ENCODE assay signal across 15 mouse cellular contexts in genomic region chr12:75789451-75789850, GRCm38 (mm10). TPM values are rescaled to one million over a fixed set of nuclear protein-coding genes. Genes with fewer than 3 reads are reported as not detected.
DNase-seq lines count a peak whose midpoint lies in the region; ATAC-seq and TF ChIP-seq lines count a peak whose summit lies in the region.
"Had no signal": no experiment of that assay in that cellular context is flagged by ENCODE, and none has a peak within 500 bp of the region (broad histone marks: within the 10 kb centered on the region; RNA-seq: fewer than 3 reads in every experiment).

No protein-coding gene starts in this region.

- peaks cover 4% of the 10 kb centered on the region; the same call in 1 of the 2 replicates for H3K4me1 ChIP-seq in cerebellum, adult 2 months (ENCODE audit: control insufficient read depth, insufficient read depth, low read length)
- no peaks in the 10 kb centered on the region for H3K4me1 ChIP-seq in kidney, adult 2 months (ENCODE audit: control insufficient read depth, insufficient read depth, low read length)
- no peaks in the 10 kb centered on the region for H3K4me1 ChIP-seq in neural tube, embryonic 15.5 days
- H3K4me1 ChIP-seq: hindbrain, embryonic 12.5 days; neural tube, embryonic 13.5 days had no signal

- no peaks in the 10 kb centered on the region for H3K27me3 ChIP-seq in cerebellum, adult 2 months (ENCODE audit: control insufficient read depth, insufficient read depth, low read length)
- no peaks in the 10 kb centered on the region for H3K27me3 ChIP-seq in kidney, adult 2 months (replicated peaks; ENCODE audit: control insufficient read depth, insufficient read depth, low read length)
- H3K27me3 ChIP-seq in neural tube, embryonic 15.5 days (replicated peaks): no peaks in the 10 kb centered on the region
- H3K27me3 ChIP-seq: hindbrain, embryonic 12.5 days; neural tube, embryonic 13.5 days had no signal

- WGBS in cerebellum, adult 2 months: 13% methylated on average over 4 of the region's 4 CpGs
- 69% methylated on average over 4 of the region's 4 CpGs for WGBS in kidney, adult 2 months
- 65% methylated on average over 4 of the region's 4 CpGs for WGBS in neural tube, embryonic 15.5 days

- H3K27ac ChIP-seq in cerebellum, adult 2 months (ENCODE audit: insufficient read depth, low read length): no peak overlapping the region
- no peak overlapping the region for H3K27ac ChIP-seq in kidney, adult 2 months (ENCODE audit: insufficient read depth, low read depth, low read length)
- H3K27ac ChIP-seq in neural tube, embryonic 15.5 days (replicated peaks): no peak overlapping the region
- H3K27ac ChIP-seq: heart, adult 2 months; hindbrain, embryonic 12.5 days; neural tube, embryonic 13.5 days had no signal

- no peak overlapping the region for H3K4me2 ChIP-seq in neural tube, embryonic 15.5 days
- H3K4me2 ChIP-seq: hindbrain, embryonic 12.5 days; neural tube, embryonic 13.5 days had no signal

- H3K9me3 ChIP-seq in neural tube, embryonic 15.5 days (replicated peaks): no peaks in the 10 kb centered on the region
- H3K9me3 ChIP-seq: G1E; hindbrain, embryonic 12.5 days; neural tube, embryonic 13.5 days had no signal

- H3K4me3 ChIP-seq in cerebellum, adult 2 months (replicated peaks; ENCODE audit: insufficient read depth, low read depth, low read length): no peak overlapping the region
- no peak overlapping the region for H3K4me3 ChIP-seq in kidney, adult 2 months (ENCODE audit: insufficient read depth, low read depth, low read length)
- no peak overlapping the region for H3K4me3 ChIP-seq in neural tube, embryonic 15.5 days (replicated peaks)
- H3K4me3 ChIP-seq: heart, adult 2 months; hindbrain, embryonic 12.5 days; neural tube, embryonic 13.5 days had no signal

- TF ChIP-seq POLR2A in cerebellum, adult 2 months (IDR thresholded peaks at IDR 0.05; ENCODE audit: borderline replicate concordance, insufficient read depth, low read length): no peak
- no peak for TF ChIP-seq POLR2A in kidney, adult 2 months (IDR thresholded peaks at IDR 0.05; ENCODE audit: low read depth, low read length)

- H3K9ac ChIP-seq in neural tube, embryonic 15.5 days (replicated peaks): no peak overlapping the region
- H3K9ac ChIP-seq: hindbrain, embryonic 12.5 days; neural tube, embryonic 13.5 days had no signal

- peak; percentile 96 for DNase-seq in brain, adult 2 months (ENCODE audit: low read depth, low spot score)
- peak; percentile 78 to 92 for DNase-seq in cerebellum, adult 2 months
- peak; percentile 16 for DNase-seq in induced T-regulatory cell, adult 2 months (ENCODE audit: low read depth)
- peak; percentile 34 to 54 for DNase-seq in left cerebral cortex, postnatal 10 days (ENCODE audit: extremely low spot score in 1 of 2, low spot score in 2 of 2)
- no peak for DNase-seq in kidney, adult 2 months
- no peak for DNase-seq in adrenal gland, postnatal 25 days
- DNase-seq in kidney, postnatal 25 days: no peak
- DNase-seq: adrenal gland, adult 2 months; heart, adult 2 months; lung, adult 18-20 months; thymus, postnatal 14 days had no signal

- no peak for TF ChIP-seq CTCF in cerebellum, adult 2 months (IDR thresholded peaks at IDR 0.05; ENCODE audit: borderline replicate concordance, insufficient read depth, low read depth, low read length)
- TF ChIP-seq CTCF in kidney, adult 2 months (conservative IDR thresholded peaks at IDR 0.05; ENCODE audit: insufficient read depth, insufficient read length, low read depth, low read length): no peak

- no peaks in the 10 kb centered on the region for H3K36me3 ChIP-seq in kidney, adult 2 months (ENCODE audit: control insufficient read depth, insufficient read depth, low read length)
- H3K36me3 ChIP-seq in neural tube, embryonic 15.5 days: no peaks in the 10 kb centered on the region
- H3K36me3 ChIP-seq: G1E; hindbrain, embryonic 12.5 days; neural tube, embryonic 13.5 days had no signal

- ATAC-seq in neural tube, embryonic 15.5 days (ENCODE audit: low FRiP score): no peak

- intact Hi-C loops in left cerebral cortex, postnatal 10 days (cut with DNase I): loop anchor here (5.0 kb wide), 1 partner anchor 408 kb away; no protein-coding TSS in a partner anchor

RNA-seq across cellular contexts. Expression of gene Syne2, which starts 28.5 kb away (rescaled TPM):
- 39.3 and 45.0 TPM in 2 replicates for polyA plus RNA-seq in cerebellum, adult 2 months (2012; rRNA removed)
- 10 to 100 TPM; 21.1 to 22.0 TPM for total RNA-seq in left cerebral cortex, postnatal 10 days (2021)
- 54.5 and 68.4 TPM in 2 replicates for polyA plus RNA-seq in kidney, adult 2 months (2012; rRNA removed)
- 38.7 and 42.0 TPM in 2 replicates for polyA plus RNA-seq in neural tube, embryonic 15.5 days (2015; fragmentation: Nextera tagmentation; extraction: Ambion mirVana)
- 47.9 and 67.7 TPM in 2 replicates for total RNA-seq in adrenal gland, postnatal 25 days (2021)
- polyA plus RNA-seq: G1E had no signal

RNA-seq across cellular contexts. Expression of gene Sgpp1, which starts 53.9 kb away (rescaled TPM):
- polyA plus RNA-seq in cerebellum, adult 2 months (2012; rRNA removed): 39.9 and 40.6 TPM in 2 replicates
- total RNA-seq in left cerebral cortex, postnatal 10 days (2021): 10 to 100 TPM; 30.3 to 34.4 TPM
- polyA plus RNA-seq in kidney, adult 2 months (2012; rRNA removed): 77.7 and 78.3 TPM in 2 replicates
- 11.6 and 13.8 TPM in 2 replicates for polyA plus RNA-seq in neural tube, embryonic 15.5 days (2015; fragmentation: Nextera tagmentation; extraction: Ambion mirVana)
- total RNA-seq in adrenal gland, postnatal 25 days (2021): 188 and 197 TPM in 2 replicates

Comparison
In these comparisons a context has a peak if more than half of its experiments do, and no peak if none do; other contexts are left out.
1. DNase-seq: peak in brain, adult 2 months (single experiment), cerebellum, adult 2 months (2 of 2), induced T-regulatory cell, adult 2 months (single experiment) and left cerebral cortex, postnatal 10 days (2 of 2); none in kidney, adult 2 months (single experiment), adrenal gland, postnatal 25 days (single experiment) and kidney, postnatal 25 days (0 of 2).